Mouse (Mus musculus) right cerebral cortex, postnatal 10 days (tissue): ENCODE measurements around the gene Mllt3.

Source experiments
- DNase-seq, 2 experiments: peaks; one replicate each; pipeline ENCODE4 v3.0.0; 2021; ENCODE audit warnings: low spot score in 2 of 2

Gene Mllt3

DNA sequence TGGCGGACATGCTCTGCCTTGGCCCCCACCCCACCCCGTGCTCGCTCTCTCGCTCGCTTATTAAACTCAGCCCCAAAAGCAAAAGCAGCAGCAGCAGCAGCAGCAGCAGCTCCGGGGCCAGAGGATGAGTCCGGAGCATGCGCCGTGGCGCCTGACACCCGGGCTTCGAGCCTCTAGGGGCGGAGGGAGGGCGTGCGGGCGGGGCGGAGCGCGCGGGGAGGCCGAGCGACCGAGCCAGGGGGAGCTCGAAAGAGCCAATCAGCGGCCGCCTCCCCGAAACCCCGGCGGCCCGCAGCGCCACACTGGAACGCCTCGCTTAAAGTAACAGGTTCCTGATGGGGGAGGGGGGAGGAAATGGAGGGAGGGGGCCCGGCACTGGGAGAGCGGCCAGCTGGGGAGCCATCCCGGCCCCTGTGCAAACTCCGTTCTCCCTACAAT lies at the start of gene Mllt3:
Mllt3 (minus strand) TSS at position 149 of the 438 bp plus-strand sequence.
- peak; percentile 96 for DNase-seq

GRCm38 (mm10) chr4:88082381-88082780 lies 49.2 kb upstream of the Mllt3 start:
- DNase-seq = no peak

DNA sequence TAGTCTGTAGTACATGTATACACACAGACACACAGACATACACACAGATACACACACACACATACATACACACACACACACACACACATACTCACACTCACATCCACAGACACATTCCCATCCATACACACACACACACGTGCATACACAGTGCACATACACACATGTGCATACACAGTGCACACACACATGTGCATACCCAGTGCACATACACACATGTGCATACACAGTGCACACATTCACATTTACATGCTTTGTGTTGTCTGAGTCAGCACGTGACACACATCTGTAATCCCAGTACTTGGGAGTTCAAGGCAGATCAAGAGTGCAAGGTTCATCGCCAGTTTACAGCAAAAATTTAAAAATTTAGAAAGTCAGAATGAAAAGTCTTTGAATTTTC lies 48.7 kb upstream of the Mllt3 start:
- no peak for DNase-seq

- DNase-seq = no peak
Measured at GRCm38 (mm10) chr4:88081417-88081816, 48.3 kb upstream of the Mllt3 start.

DNA sequence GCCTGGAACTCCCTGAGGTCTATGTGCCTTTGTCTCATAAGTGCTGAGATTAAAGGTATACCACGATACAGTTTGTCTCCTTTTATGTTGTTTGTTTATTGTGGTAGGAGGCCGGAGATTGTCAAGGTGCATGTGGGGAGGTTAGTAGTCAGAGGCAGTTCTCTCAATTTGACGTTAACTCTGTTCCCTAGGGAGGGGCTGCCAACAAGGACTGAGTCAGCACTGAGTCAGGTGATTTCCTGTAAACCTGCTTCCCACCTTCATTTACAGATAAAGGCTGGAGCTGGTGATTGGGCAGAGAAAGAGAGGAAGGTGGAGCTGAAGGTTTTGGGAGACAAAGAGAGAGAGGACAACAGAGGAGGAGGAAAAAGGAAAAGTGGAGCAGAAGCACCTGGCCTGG lies 45.8 kb upstream of the Mllt3 start:
- no peak for DNase-seq

GRCm38 (mm10) chr4:88075388-88075787 lies 42.2 kb upstream of the Mllt3 start:
- DNase-seq = no peak

DNA sequence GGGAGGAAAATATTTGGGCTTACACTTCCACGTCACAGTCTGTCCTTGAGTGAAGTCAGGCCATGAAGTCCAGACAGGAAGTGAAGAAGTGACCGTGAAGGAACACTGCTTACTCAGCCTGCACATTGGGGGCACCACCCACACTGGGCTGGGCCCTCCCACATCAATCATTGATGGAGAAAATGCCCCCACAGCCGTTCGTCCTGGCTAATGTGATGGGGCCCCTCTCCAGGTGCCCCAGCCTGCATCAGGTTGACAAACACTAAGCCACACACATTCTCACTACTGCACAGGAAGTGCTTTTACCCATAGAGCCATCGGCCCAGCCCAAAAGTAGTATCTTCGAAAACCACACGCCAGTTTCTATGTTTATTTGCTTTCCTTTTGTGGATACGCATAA lies 13.1 kb upstream of the Mllt3 start:
- DNase-seq = no peak

DNA sequence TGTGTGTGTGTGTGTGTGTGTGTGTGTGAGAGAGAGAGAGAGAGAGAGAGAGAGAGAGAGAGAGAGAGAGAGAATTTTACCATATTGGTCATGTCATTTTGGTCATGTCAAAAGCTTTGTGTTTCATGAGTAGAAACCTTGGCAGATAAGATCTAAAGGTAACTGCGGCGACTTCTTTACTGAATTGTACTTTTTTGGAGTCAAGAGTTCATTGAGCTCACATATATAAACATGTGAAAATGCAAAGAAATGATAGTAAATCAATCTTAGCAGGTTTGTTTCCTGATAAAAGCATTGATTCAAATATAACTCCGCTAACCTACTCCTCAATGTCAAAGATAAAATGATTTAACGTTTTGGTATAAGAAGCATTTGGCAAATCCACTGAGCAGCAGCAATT lies 12.0 kb upstream of the Mllt3 start:
- no peak for DNase-seq

DNA sequence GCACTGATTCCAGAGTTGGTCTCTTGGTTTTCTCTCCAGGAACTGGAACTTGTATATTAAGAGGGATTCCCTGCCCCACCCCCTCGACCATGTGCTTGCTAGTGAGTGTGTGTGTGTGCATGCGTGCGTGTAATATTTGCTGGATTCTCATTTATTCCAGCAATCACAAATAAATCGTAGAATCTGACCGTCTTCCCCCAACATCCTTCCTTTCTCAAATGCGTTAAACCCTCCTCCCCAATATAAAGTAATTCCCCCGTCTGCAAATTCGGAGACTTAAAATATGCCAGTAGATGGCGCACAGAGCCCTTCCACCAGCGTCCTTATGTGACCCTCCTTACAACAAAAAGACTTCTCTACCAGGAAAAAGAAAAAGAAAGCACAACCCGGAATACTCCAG lies 2.2 kb upstream of the Mllt3 start:
- DNase-seq = peak; percentile 72 to 77

DNA sequence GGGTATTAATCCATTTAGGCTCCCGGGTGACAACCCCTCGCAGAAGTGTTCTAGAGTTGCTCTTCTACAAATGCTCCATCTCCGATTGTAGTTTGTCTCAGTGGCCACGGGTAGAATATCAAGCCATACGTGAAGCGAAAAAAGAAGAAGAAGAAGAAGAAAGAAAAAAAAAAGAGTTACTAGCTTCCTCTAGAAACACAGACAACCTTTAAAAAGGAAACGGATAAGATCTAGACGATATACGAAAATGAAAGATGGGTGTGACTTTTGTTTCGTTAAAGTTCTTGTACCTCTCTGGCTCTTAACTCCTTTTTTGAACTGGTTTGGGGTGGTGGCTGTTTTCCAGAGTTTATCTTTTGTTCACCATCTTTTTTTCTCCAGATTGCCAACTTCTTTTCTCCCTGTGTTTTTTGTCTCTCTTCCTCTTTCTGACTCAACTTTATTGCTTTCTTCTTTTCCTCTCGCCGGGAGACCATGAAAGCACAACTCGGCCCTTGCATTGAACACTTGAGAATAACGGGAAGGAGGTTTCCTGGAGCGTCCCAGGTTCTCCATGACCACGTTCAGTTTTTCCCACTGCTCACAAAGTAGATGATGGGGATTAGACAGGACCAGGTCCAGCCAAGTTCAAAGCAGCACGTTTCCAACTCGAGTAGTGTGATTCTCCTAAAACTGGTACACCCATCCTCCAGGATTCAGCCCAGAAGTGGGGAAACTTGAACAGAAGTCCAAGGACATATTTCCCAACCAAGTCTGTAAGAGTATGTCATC lies 1.4 kb upstream of the Mllt3 start:
- no peak for DNase-seq

DNA sequence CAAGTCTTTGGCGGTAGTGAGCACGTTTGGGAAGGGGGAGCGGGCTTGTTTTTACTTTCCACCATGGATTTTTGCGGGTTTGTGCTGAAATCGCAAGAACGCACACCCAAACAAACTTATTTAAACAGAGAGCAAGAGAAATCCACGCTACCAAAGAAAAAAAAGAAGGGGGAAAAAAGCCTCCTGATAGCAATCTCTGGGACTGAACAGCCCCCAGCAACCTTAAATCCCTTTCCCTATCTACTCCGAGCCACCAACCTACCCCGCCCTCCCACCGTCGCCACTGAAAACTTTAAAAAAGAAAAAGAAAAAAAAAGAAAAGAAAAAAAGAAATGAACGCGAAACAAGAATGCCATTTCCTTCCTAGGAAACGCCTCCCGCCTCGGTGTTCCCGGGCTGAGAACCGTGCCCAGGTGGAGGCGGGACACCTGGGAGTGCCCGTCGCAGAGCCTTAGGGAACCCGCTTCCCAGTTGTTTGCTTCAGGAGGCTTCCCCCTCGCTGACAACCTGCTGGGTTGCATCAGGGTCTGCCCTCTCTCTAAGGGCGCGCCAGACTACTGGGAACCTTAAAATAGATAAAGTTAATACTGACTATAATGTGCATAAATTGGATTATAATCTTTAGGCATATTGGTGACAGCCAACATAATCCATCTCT lies 694 bp upstream of the Mllt3 start:
- peak; percentile 27 to 33 for DNase-seq

GRCm38 (mm10) chr4:88032151-88033098 lies 739 bp downstream of the Mllt3 start:
- peak; percentile 74 to 76 for DNase-seq

DNA sequence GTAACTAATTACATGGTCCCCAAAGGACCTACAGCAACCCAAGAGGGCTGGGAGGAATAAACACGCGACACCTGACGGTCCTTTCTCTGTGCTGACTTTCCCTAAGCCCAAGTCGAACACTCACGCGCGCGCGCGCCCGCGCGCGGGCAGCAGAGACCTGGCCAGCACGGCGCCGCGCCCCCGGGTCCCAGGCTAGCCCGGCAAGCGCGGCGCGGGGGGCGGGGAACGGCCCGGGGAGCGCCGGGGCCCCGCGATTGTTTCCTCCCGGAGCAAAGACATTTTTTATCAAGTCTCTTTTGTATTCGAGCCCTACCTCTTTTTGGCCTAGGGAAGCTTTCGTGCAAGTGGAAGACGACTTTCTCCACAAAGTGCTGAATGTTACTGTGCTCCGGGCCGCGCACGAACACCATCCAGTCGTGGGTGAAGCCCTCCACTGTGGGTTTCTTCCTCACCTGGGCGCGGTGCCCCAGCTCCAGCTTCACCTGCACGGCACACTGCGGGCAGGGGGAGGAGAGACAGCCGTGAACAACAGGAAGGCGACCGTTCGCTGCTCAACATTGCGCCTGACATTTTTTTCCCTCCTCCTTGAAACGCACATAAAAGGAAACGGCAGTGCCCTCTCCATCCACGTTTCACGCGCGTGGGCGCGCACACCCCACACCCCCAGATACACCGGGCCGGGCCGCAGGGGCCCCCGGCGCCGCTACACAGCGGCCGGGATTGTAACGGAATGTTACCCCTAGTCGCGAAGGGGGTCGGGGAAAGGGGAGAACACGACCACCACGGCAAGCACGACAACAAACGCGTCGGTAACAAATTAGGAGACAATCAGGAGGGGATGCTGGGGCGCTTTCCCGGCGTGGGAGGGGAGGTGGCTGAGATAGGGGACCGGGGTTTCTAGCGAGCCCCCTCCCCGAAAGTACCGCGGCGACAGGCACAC lies 1.7 kb downstream of the Mllt3 start:
- DNase-seq = peak; percentile 52 to 55

DNA sequence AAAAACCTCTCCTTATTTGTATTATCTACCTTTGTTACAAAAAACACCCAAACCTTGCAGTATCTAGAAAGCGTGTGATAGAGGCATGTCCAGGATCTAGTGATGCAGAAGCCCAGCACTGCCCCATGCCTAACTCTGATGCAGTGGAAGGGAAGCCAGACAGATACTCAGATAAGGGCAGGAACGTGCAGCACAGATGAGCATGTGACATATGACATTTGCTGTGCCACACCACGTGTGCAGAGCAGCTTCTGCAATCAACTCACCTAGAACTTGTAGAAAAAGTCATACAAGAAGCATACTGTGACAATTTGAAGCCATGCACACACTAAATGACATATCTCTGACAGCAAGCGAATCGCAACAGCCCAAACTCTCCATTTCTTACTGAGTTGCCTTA lies 9.6 kb downstream of the Mllt3 start:
- no peak for DNase-seq

GRCm38 (mm10) chr4:88022623-88023022 lies 10.5 kb downstream of the Mllt3 start:
- DNase-seq = no peak

DNA sequence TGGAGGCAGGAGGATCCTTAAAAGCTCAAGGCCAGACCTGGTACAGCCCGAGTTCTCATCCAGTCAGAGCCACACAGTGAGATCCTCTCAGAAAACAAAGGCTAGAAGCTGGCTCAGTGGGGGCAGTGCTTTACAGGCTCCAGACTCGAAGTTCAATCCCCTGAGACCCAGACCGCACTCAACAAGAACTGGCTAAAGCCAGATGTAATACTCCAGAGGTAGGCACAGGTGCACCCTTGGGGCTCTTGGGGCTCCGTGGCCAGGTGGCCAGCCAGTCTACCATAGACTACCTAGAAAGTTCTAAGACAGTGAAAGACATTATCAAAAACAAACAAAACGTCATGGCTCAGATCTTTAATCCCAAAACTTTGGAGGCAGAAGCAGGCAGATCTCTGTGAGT lies 12.7 kb downstream of the Mllt3 start:
- DNase-seq = no peak

- DNase-seq = no peak
Measured at GRCm38 (mm10) chr4:88019645-88020044, 13.5 kb downstream of the Mllt3 start.

GRCm38 (mm10) chr4:88017452-88018350 lies 15.5 kb downstream of the Mllt3 start:
- DNase-seq = no peak

GRCm38 (mm10) chr4:88015765-88016164 lies 17.4 kb downstream of the Mllt3 start:
- no peak for DNase-seq

GRCm38 (mm10) chr4:88015261-88015660 lies 17.9 kb downstream of the Mllt3 start:
- no peak for DNase-seq
